ENCODE assay signal across 8 mouse cellular contexts in the genomic region with DNA sequence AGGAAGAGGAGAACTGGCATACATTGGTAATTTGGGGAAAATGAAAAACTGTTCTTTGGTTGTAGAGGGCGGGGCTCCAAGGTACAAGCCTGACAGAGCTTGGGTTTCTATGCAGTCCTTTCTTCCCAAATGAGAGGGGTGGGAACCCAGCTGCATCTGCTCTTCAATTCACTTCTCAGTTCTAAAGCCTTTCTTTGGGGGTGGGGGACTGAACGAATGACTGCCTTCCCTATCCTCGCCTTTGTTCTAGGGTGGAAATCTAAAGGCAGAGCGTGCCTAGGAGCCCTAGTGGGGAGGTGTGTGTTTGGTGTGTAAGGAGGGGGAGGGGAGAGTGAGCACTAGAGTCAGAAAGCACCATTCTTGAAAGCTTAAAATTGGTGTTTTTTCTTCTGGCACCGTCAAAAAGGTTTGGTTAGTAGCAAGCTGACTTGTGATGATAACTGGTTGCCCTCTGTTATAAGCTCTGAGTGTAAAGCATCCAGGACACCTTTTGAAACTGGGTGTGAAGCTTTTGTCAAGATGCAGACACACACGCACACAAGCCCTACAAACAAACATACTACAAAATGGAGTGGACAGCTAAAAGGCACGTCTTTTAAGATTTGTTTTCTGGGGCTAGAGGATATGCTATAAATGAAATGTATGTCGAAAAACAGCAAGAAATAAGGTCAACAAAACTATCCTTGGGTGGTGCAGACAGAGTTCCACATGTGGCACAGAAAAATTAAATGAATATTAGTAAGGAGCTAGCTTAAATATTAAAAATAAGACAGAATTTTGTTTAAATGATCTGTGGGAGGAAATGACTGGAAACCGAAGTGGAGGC. TPM values are rescaled to one million over a fixed set of nuclear protein-coding genes. Genes with fewer than 3 reads are reported as not detected.
A peak's percentile ranks its signal among the peaks of the same experiment; 100 is the strongest.
DNase-seq lines count a peak whose midpoint lies in the region; ATAC-seq lines count a peak whose summit lies in the region.

No protein-coding gene starts in this region.

- peaks cover 15% of the 10 kb centered on the region for H3K4me1 ChIP-seq in kidney, embryonic 15.5 days
- 0 out of 2 replicates have a peak, but pooled peaks cover 3% of the 10 kb centered on the region for H3K4me1 ChIP-seq in intestine, embryonic 15.5 days (replicated peaks)
- 0 out of 2 replicates have a peak, but pooled peaks cover 2% of the 10 kb centered on the region for H3K4me1 ChIP-seq in neural tube, embryonic 11.5 days (ENCODE audit: control insufficient read depth, insufficient read depth, low read length)

- no peaks in the 10 kb centered on the region for H3K36me3 ChIP-seq in kidney, embryonic 15.5 days
- H3K36me3 ChIP-seq in intestine, embryonic 15.5 days = no peaks in the 10 kb centered on the region
- no peaks in the 10 kb centered on the region for H3K36me3 ChIP-seq in neural tube, embryonic 11.5 days (ENCODE audit: control insufficient read depth, insufficient read depth, low read length)

- WGBS in kidney, embryonic 15.5 days = 25% methylated on average over 9 of the region's 9 CpGs
- WGBS in intestine, embryonic 15.5 days = 35% methylated on average over 9 of the region's 9 CpGs
- WGBS in neural tube, embryonic 11.5 days = 18% methylated on average over 9 of the region's 9 CpGs

- H3K4me3 ChIP-seq in kidney, embryonic 15.5 days (replicated peaks) = peak overlapping the region; percentile 66
- peak overlapping the region; percentile 46 for H3K4me3 ChIP-seq in intestine, embryonic 15.5 days (replicated peaks)
- H3K4me3 ChIP-seq in neural tube, embryonic 11.5 days (ENCODE audit: low read depth, low read length) = peak overlapping the region; percentile 73

- no peak for ATAC-seq in kidney, embryonic 15.5 days (replicated peaks; ENCODE audit: low FRiP score)
- ATAC-seq in intestine, embryonic 15.5 days = no peak
- peak; percentile 65 for ATAC-seq in neural tube, embryonic 11.5 days (ENCODE audit: insufficient read depth, low FRiP score, low TSS enrichment)

- DNase-seq in kidney, postnatal 14 days = no peak
- DNase-seq in embryo, embryonic 9.5 days (ENCODE audit: extremely low spot score) = peak; percentile 14
- peak; percentile 48 for DNase-seq in neural tube, embryonic 11.5 days (ENCODE audit: low spot score)
- DNase-seq in spleen, postnatal 4 days (ENCODE audit: low spot score in 2 of 2) = no peak
- no peak for DNase-seq in adrenal gland, adult (ENCODE audit: inconsistent age in 2 of 2, low spot score in 1 of 2)
- no peak for DNase-seq in thymus, postnatal 10 days (ENCODE audit: low spot score in 2 of 2)

- no peak overlapping the region; the same call in 1 of the 2 replicates for H3K9ac ChIP-seq in kidney, embryonic 15.5 days
- no peak overlapping the region for H3K9ac ChIP-seq in intestine, embryonic 15.5 days
- H3K9ac ChIP-seq in neural tube, embryonic 11.5 days (ENCODE audit: low read length) = peak overlapping the region; percentile 85

- H3K4me2 ChIP-seq in kidney, embryonic 15.5 days = peak overlapping the region; percentile 89
- H3K4me2 ChIP-seq in intestine, embryonic 15.5 days (replicated peaks) = peak overlapping the region; percentile 85
- H3K4me2 ChIP-seq in neural tube, embryonic 11.5 days (ENCODE audit: low read depth) = peak overlapping the region; percentile 79

- H3K27me3 ChIP-seq in kidney, embryonic 15.5 days = peaks cover 4% of the 10 kb centered on the region; the same call in 1 of the 2 replicates
- H3K27me3 ChIP-seq in intestine, embryonic 15.5 days (replicated peaks) = no peaks in the 10 kb centered on the region
- no peaks in the 10 kb centered on the region for H3K27me3 ChIP-seq in neural tube, embryonic 11.5 days (ENCODE audit: control insufficient read depth, insufficient read depth, low read length)

- H3K27ac ChIP-seq in kidney, embryonic 15.5 days = no peak overlapping the region
- H3K27ac ChIP-seq in intestine, embryonic 15.5 days = no peak overlapping the region
- peak overlapping the region; percentile 87 for H3K27ac ChIP-seq in neural tube, embryonic 11.5 days (ENCODE audit: low read depth, low read length)

- H3K9me3 ChIP-seq in kidney, embryonic 15.5 days (replicated peaks) = no peaks in the 10 kb centered on the region
- no peaks in the 10 kb centered on the region for H3K9me3 ChIP-seq in intestine, embryonic 15.5 days
- H3K9me3 ChIP-seq in neural tube, embryonic 11.5 days (ENCODE audit: control insufficient read depth, low read length) = no peaks in the 10 kb centered on the region

RNA-seq across cellular contexts. Expression of gene Map2, which starts 1.2 kb away (rescaled TPM):
- 9.6 and 9.8 TPM in 2 replicates for polyA plus RNA-seq in kidney, embryonic 15.5 days (2015; fragmentation: Nextera tagmentation; extraction: Ambion mirVana)
- polyA plus RNA-seq in intestine, embryonic 15.5 days (2015; fragmentation: Nextera tagmentation; extraction: Ambion mirVana) = 10.7 and 14.1 TPM in 2 replicates
- 187 and 194 TPM in 2 replicates for polyA plus RNA-seq in neural tube, embryonic 11.5 days (2014; fragmentation: Nextera tagmentation; extraction: Ambion mirVana)

Comparison
In these comparisons a context has a peak if more than half of its experiments do, and no peak if none do; other contexts are left out.
1. DNase-seq: peak in embryo, embryonic 9.5 days (single experiment) and neural tube, embryonic 11.5 days (single experiment); none in kidney, postnatal 14 days (single experiment), spleen, postnatal 4 days (0 of 2), adrenal gland, adult (0 of 2) and thymus, postnatal 10 days (0 of 2).
2. RNA of gene Map2, which starts 1.2 kb away (polyA plus RNA-seq): 187 to 194 TPM in neural tube, embryonic 11.5 days; 10.7 to 14.1 TPM in intestine, embryonic 15.5 days and 9.6 to 9.8 TPM in kidney, embryonic 15.5 days; every median in the first group is over 10 times any median in the second.
3. Peak in every context shown above with its lines, with median percentiles within 50 percentile points of each other: H3K4me2 ChIP-seq and H3K4me3 ChIP-seq.